Mouse (Mus musculus): Measurements from ENCODE around the gene Pde4d. TPM values are rescaled to one million over a fixed set of nuclear protein-coding genes. Genes with fewer than 3 reads are reported as not detected.

Pde4d gene
- polyA plus RNA-seq, 1 experiment from 2014 or later: 18.6 TPM

- no peak for ATAC-seq (replicated peaks; ENCODE audit: low FRiP score, low TSS enrichment, low read depth)
Measured at GRCm38 (mm10) chr13:109508472-109508871, 1058.7 kb downstream of the Pde4d start.

GRCm38 (mm10) chr13:109518194-109518593 lies 1068.4 kb downstream of the Pde4d start:
- no peak overlapping the region for H3K4me3 ChIP-seq (ENCODE audit: low read depth, low read length)
- H3K9ac ChIP-seq (ENCODE audit: low read length): no peak overlapping the region
- H3K9me3 ChIP-seq (ENCODE audit: control insufficient read depth, low read length): no peaks in the 10 kb centered on the region
- no peak overlapping the region for H3K27ac ChIP-seq (ENCODE audit: low read depth)
- DNase-seq (ENCODE audit: low spot score) (no peak), ATAC-seq (replicated peaks; ENCODE audit: low FRiP score, low TSS enrichment, low read depth) (no peak)
- H3K4me2 ChIP-seq (ENCODE audit: low read length): no peak overlapping the region
- 83% methylated on average over 1 of the region's 1 CpGs for WGBS
- H3K27me3 ChIP-seq (replicated peaks; ENCODE audit: control insufficient read depth, insufficient read depth, low read length): no peaks in the 10 kb centered on the region
- no peaks in the 10 kb centered on the region for H3K4me1 ChIP-seq (replicated peaks; ENCODE audit: control insufficient read depth, insufficient read depth, low read length)
- H3K36me3 ChIP-seq (ENCODE audit: control insufficient read depth, insufficient read depth, low read length): no peaks in the 10 kb centered on the region

More at GRCm38 (mm10) chr13:109508472-109508871, 1058.7 kb downstream of the Pde4d start:
- no peak overlapping the region for H3K27ac ChIP-seq (ENCODE audit: low read depth)
- no peaks in the 10 kb centered on the region for H3K36me3 ChIP-seq (ENCODE audit: control insufficient read depth, insufficient read depth, low read length)
- no peaks in the 10 kb centered on the region; the same call in 1 of the 2 replicates for H3K4me1 ChIP-seq (replicated peaks; ENCODE audit: control insufficient read depth, insufficient read depth, low read length)
- H3K27me3 ChIP-seq (replicated peaks; ENCODE audit: control insufficient read depth, insufficient read depth, low read length): no peaks in the 10 kb centered on the region
- 81% methylated on average over 4 of the region's 4 CpGs for WGBS
- no peak overlapping the region for H3K9ac ChIP-seq (ENCODE audit: low read length)
- H3K9me3 ChIP-seq (ENCODE audit: control insufficient read depth, low read length): no peaks in the 10 kb centered on the region
- H3K4me3 ChIP-seq (ENCODE audit: low read depth, low read length): no peak overlapping the region
- DNase-seq (ENCODE audit: low spot score): no peak
- H3K4me2 ChIP-seq (ENCODE audit: low read length): no peak overlapping the region

GRCm38 (mm10) chr13:109519485-109519884 lies 1069.7 kb downstream of the Pde4d start:
- no peaks in the 10 kb centered on the region for H3K4me1 ChIP-seq (replicated peaks; ENCODE audit: control insufficient read depth, insufficient read depth, low read length)
- no peak overlapping the region for H3K4me3 ChIP-seq (ENCODE audit: low read depth, low read length)
- H3K27ac ChIP-seq (ENCODE audit: low read depth): no peak overlapping the region
- H3K36me3 ChIP-seq (ENCODE audit: control insufficient read depth, insufficient read depth, low read length): no peaks in the 10 kb centered on the region
- ATAC-seq (replicated peaks; ENCODE audit: low FRiP score, low TSS enrichment, low read depth) (no peak), DNase-seq (ENCODE audit: low spot score) (no peak)
- H3K9ac ChIP-seq (ENCODE audit: low read length): no peak overlapping the region
- WGBS: 48% methylated on average over 3 of the region's 3 CpGs
- H3K9me3 ChIP-seq (ENCODE audit: control insufficient read depth, low read length): no peaks in the 10 kb centered on the region
- no peaks in the 10 kb centered on the region for H3K27me3 ChIP-seq (replicated peaks; ENCODE audit: control insufficient read depth, insufficient read depth, low read length)
- no peak overlapping the region for H3K4me2 ChIP-seq (ENCODE audit: low read length)

GRCm38 (mm10) chr13:109519966-109520646 lies 1070.4 kb downstream of the Pde4d start:
- DNase-seq (ENCODE audit: low spot score): no peak
- Histone ChIP-seq H3K27me3 (replicated peaks; ENCODE audit: control insufficient read depth, insufficient read depth, low read length) (no peaks in the 10 kb centered on the region), H3K9me3 (ENCODE audit: control insufficient read depth, low read length) (no peaks in the 10 kb centered on the region), H3K4me1 (replicated peaks; ENCODE audit: control insufficient read depth, insufficient read depth, low read length) (no peaks in the 10 kb centered on the region), H3K9ac (ENCODE audit: low read length) (no peak overlapping the region), H3K27ac (ENCODE audit: low read depth) (no peak overlapping the region), H3K36me3 (ENCODE audit: control insufficient read depth, insufficient read depth, low read length) (no peaks in the 10 kb centered on the region), H3K4me3 (ENCODE audit: low read depth, low read length) (no peak overlapping the region), H3K4me2 (ENCODE audit: low read length) (no peak overlapping the region)
- no peak for ATAC-seq (replicated peaks; ENCODE audit: low FRiP score, low TSS enrichment, low read depth)
- WGBS: 85% methylated on average over 2 of the region's 2 CpGs

- ATAC-seq (replicated peaks; ENCODE audit: low FRiP score, low TSS enrichment, low read depth) (no peak), DNase-seq (ENCODE audit: low spot score) (no peak)
- Histone ChIP-seq H3K9ac (ENCODE audit: low read length) (no peak overlapping the region), H3K36me3 (ENCODE audit: control insufficient read depth, insufficient read depth, low read length) (no peaks in the 10 kb centered on the region), H3K9me3 (ENCODE audit: control insufficient read depth, low read length) (no peaks in the 10 kb centered on the region), H3K27me3 (replicated peaks; ENCODE audit: control insufficient read depth, insufficient read depth, low read length) (no peaks in the 10 kb centered on the region), H3K4me2 (ENCODE audit: low read length) (no peak overlapping the region), H3K4me1 (replicated peaks; ENCODE audit: control insufficient read depth, insufficient read depth, low read length) (no peaks in the 10 kb centered on the region), H3K27ac (ENCODE audit: low read depth) (no peak overlapping the region), H3K4me3 (ENCODE audit: low read depth, low read length) (no peak overlapping the region)
- 72% methylated on average over 3 of the region's 3 CpGs for WGBS
Measured at GRCm38 (mm10) chr13:109533838-109534523, 1084.2 kb downstream of the Pde4d start.

GRCm38 (mm10) chr13:109534709-109535284 lies 1085.0 kb downstream of the Pde4d start:
- no peak overlapping the region for H3K4me2 ChIP-seq (ENCODE audit: low read length)
- H3K9ac ChIP-seq (ENCODE audit: low read length): no peak overlapping the region
- ATAC-seq (replicated peaks; ENCODE audit: low FRiP score, low TSS enrichment, low read depth): no peak
- H3K4me3 ChIP-seq (ENCODE audit: low read depth, low read length): no peak overlapping the region
- H3K9me3 ChIP-seq (ENCODE audit: control insufficient read depth, low read length): no peaks in the 10 kb centered on the region
- no peak overlapping the region for H3K27ac ChIP-seq (ENCODE audit: low read depth)
- no peak for DNase-seq (ENCODE audit: low spot score)
- H3K36me3 ChIP-seq (ENCODE audit: control insufficient read depth, insufficient read depth, low read length): no peaks in the 10 kb centered on the region
- no peaks in the 10 kb centered on the region for H3K27me3 ChIP-seq (replicated peaks; ENCODE audit: control insufficient read depth, insufficient read depth, low read length)
- WGBS: 46% methylated on average over 5 of the region's 5 CpGs
- no peaks in the 10 kb centered on the region for H3K4me1 ChIP-seq (replicated peaks; ENCODE audit: control insufficient read depth, insufficient read depth, low read length)

- no peak for ATAC-seq (replicated peaks; ENCODE audit: low FRiP score, low TSS enrichment, low read depth)
- Histone ChIP-seq H3K27ac (ENCODE audit: low read depth) (no peak overlapping the region), H3K36me3 (ENCODE audit: control insufficient read depth, insufficient read depth, low read length) (no peaks in the 10 kb centered on the region), H3K4me1 (replicated peaks; ENCODE audit: control insufficient read depth, insufficient read depth, low read length) (no peaks in the 10 kb centered on the region), H3K9me3 (ENCODE audit: control insufficient read depth, low read length) (no peaks in the 10 kb centered on the region), H3K4me3 (ENCODE audit: low read depth, low read length) (no peak overlapping the region), H3K9ac (ENCODE audit: low read length) (no peak overlapping the region), H3K4me2 (ENCODE audit: low read length) (no peak overlapping the region), H3K27me3 (replicated peaks; ENCODE audit: control insufficient read depth, insufficient read depth, low read length) (no peaks in the 10 kb centered on the region)
- DNase-seq (ENCODE audit: low spot score): no peak
- WGBS: 55% methylated on average over 4 of the region's 4 CpGs
Measured at GRCm38 (mm10) chr13:109536636-109537035, 1086.9 kb downstream of the Pde4d start.

- WGBS: 53% methylated on average over 3 of the region's 3 CpGs
Measured at GRCm38 (mm10) chr13:109539371-109539770, 1089.6 kb downstream of the Pde4d start.

More at GRCm38 (mm10) chr13:109539371-109539770, 1089.6 kb downstream of the Pde4d start:
- H3K9me3 ChIP-seq (ENCODE audit: control insufficient read depth, low read length): no peaks in the 10 kb centered on the region
- no peak overlapping the region for H3K9ac ChIP-seq (ENCODE audit: low read length)
- no peaks in the 10 kb centered on the region for H3K4me1 ChIP-seq (replicated peaks; ENCODE audit: control insufficient read depth, insufficient read depth, low read length)
- H3K36me3 ChIP-seq (ENCODE audit: control insufficient read depth, insufficient read depth, low read length): no peaks in the 10 kb centered on the region
- ATAC-seq (replicated peaks; ENCODE audit: low FRiP score, low TSS enrichment, low read depth): no peak
- H3K27me3 ChIP-seq (replicated peaks; ENCODE audit: control insufficient read depth, insufficient read depth, low read length): no peaks in the 10 kb centered on the region
- H3K4me2 ChIP-seq (ENCODE audit: low read length): no peak overlapping the region
- H3K4me3 ChIP-seq (ENCODE audit: low read depth, low read length): no peak overlapping the region
- no peak overlapping the region for H3K27ac ChIP-seq (ENCODE audit: low read depth)
- DNase-seq (ENCODE audit: low spot score): no peak
